Mouse (Mus musculus): Measurements from ENCODE around the gene Lrp5. TPM values are rescaled to one million over a fixed set of nuclear protein-coding genes. Genes with fewer than 3 reads are reported as not detected.

Gene Lrp5
- polyA plus RNA-seq, 1 experiment from 2014 or later = 5.2 TPM

- Histone ChIP-seq H3K9me3 (replicated peaks; ENCODE audit: control insufficient read depth, low read length) (no peaks in the 10 kb centered on the region), H3K36me3 (replicated peaks; ENCODE audit: control insufficient read depth, insufficient read depth, low read depth, low read length) (no peaks in the 10 kb centered on the region), H3K27ac (replicated peaks; ENCODE audit: low read depth, low read length) (no peak overlapping the region), H3K27me3 (ENCODE audit: control insufficient read depth, insufficient read depth, low read length) (no peaks in the 10 kb centered on the region), H3K4me2 (ENCODE audit: low read depth, low read length) (no peak overlapping the region), H3K4me1 (ENCODE audit: control insufficient read depth, insufficient read depth, low read length) (no peaks in the 10 kb centered on the region), H3K9ac (replicated peaks; ENCODE audit: low read length) (no peak overlapping the region), H3K4me3 (ENCODE audit: low read depth, low read length) (no peak overlapping the region)
- DNase-seq (ENCODE audit: low spot score) (no peak), ATAC-seq (replicated peaks; ENCODE audit: insufficient number of reproducible peaks, low FRiP score, low TSS enrichment, low read depth) (no peak)
- WGBS = 89% methylated on average over 5 of the region's 5 CpGs
These were observed 5.0 kb upstream of the Lrp5 start for GRCm38 (mm10) chr19:3691337-3691736.

- no peaks in the 10 kb centered on the region for H3K9me3 ChIP-seq (replicated peaks; ENCODE audit: control insufficient read depth, low read length)
- H3K36me3 ChIP-seq (replicated peaks; ENCODE audit: control insufficient read depth, insufficient read depth, low read depth, low read length) = no peaks in the 10 kb centered on the region
- 13% methylated on average over 5 of the region's 5 CpGs for WGBS
- H3K27me3 ChIP-seq (ENCODE audit: control insufficient read depth, insufficient read depth, low read length) = no peaks in the 10 kb centered on the region
- no peak overlapping the region; the same call in 1 of the 2 replicates for H3K9ac ChIP-seq (replicated peaks; ENCODE audit: low read length)
- no peaks in the 10 kb centered on the region for H3K4me1 ChIP-seq (ENCODE audit: control insufficient read depth, insufficient read depth, low read length)
- no peak overlapping the region for H3K4me2 ChIP-seq (ENCODE audit: low read depth, low read length)
- no peak overlapping the region for H3K27ac ChIP-seq (replicated peaks; ENCODE audit: low read depth, low read length)
- 0 out of 2 replicates have a peak, but pooled peaks have one; percentile 43 for ATAC-seq (replicated peaks; ENCODE audit: insufficient number of reproducible peaks, low FRiP score, low TSS enrichment, low read depth)
- peak; percentile 72 for DNase-seq (ENCODE audit: low spot score)
- no peak overlapping the region for H3K4me3 ChIP-seq (ENCODE audit: low read depth, low read length)
These were observed 1.4 kb upstream of the Lrp5 start for GRCm38 (mm10) chr19:3687676-3688171.

GRCm38 (mm10) chr19:3685611-3686214 lies 651 bp downstream of the Lrp5 start:
- WGBS = under 1% methylated on average over 44 of the region's 45 CpGs
- Histone ChIP-seq H3K9ac (replicated peaks; ENCODE audit: low read length) (peak overlapping the region; percentile 98), H3K27ac (replicated peaks; ENCODE audit: low read depth, low read length) (peak overlapping the region; percentile 75), H3K4me3 (ENCODE audit: low read depth, low read length) (peak overlapping the region; percentile 98), H3K9me3 (replicated peaks; ENCODE audit: control insufficient read depth, low read length) (no peaks in the 10 kb centered on the region), H3K27me3 (ENCODE audit: control insufficient read depth, insufficient read depth, low read length) (no peaks in the 10 kb centered on the region), H3K4me1 (ENCODE audit: control insufficient read depth, insufficient read depth, low read length) (no peaks in the 10 kb centered on the region), H3K36me3 (replicated peaks; ENCODE audit: control insufficient read depth, insufficient read depth, low read depth, low read length) (no peaks in the 10 kb centered on the region), H3K4me2 (ENCODE audit: low read depth, low read length) (peak overlapping the region; percentile 98)
- peak; percentile 27; the same call in 1 of the 2 replicates for ATAC-seq (replicated peaks; ENCODE audit: insufficient number of reproducible peaks, low FRiP score, low TSS enrichment, low read depth)
- DNase-seq (ENCODE audit: low spot score) = peak; percentile 47

- H3K9me3 ChIP-seq (replicated peaks; ENCODE audit: control insufficient read depth, low read length) = no peaks in the 10 kb centered on the region
- H3K27me3 ChIP-seq (ENCODE audit: control insufficient read depth, insufficient read depth, low read length) = no peaks in the 10 kb centered on the region
- no peaks in the 10 kb centered on the region for H3K36me3 ChIP-seq (replicated peaks; ENCODE audit: control insufficient read depth, insufficient read depth, low read depth, low read length)
- peak overlapping the region; percentile 98 for H3K9ac ChIP-seq (replicated peaks; ENCODE audit: low read length)
- H3K4me2 ChIP-seq (ENCODE audit: low read depth, low read length) = peak overlapping the region; percentile 98
- no peak for ATAC-seq (replicated peaks; ENCODE audit: insufficient number of reproducible peaks, low FRiP score, low TSS enrichment, low read depth)
- H3K4me3 ChIP-seq (ENCODE audit: low read depth, low read length) = peak overlapping the region; percentile 98
- no peaks in the 10 kb centered on the region for H3K4me1 ChIP-seq (ENCODE audit: control insufficient read depth, insufficient read depth, low read length)
- 1% methylated on average over 11 of the region's 11 CpGs for WGBS
- DNase-seq (ENCODE audit: low spot score) = peak; percentile 56
- H3K27ac ChIP-seq (replicated peaks; ENCODE audit: low read depth, low read length) = peak overlapping the region; percentile 75
These were observed 1.3 kb downstream of the Lrp5 start for GRCm38 (mm10) chr19:3684957-3685580.

- Histone ChIP-seq H3K27me3 (ENCODE audit: control insufficient read depth, insufficient read depth, low read length) (no peaks in the 10 kb centered on the region), H3K27ac (replicated peaks; ENCODE audit: low read depth, low read length) (peak overlapping the region; percentile 22; the same call in 1 of the 2 replicates), H3K36me3 (replicated peaks; ENCODE audit: control insufficient read depth, insufficient read depth, low read depth, low read length) (no peaks in the 10 kb centered on the region), H3K9me3 (replicated peaks; ENCODE audit: control insufficient read depth, low read length) (no peaks in the 10 kb centered on the region), H3K4me3 (ENCODE audit: low read depth, low read length) (peak overlapping the region; percentile 98), H3K4me2 (ENCODE audit: low read depth, low read length) (peak overlapping the region; percentile 98), H3K9ac (replicated peaks; ENCODE audit: low read length) (peak overlapping the region; percentile 98), H3K4me1 (ENCODE audit: control insufficient read depth, insufficient read depth, low read length) (no peaks in the 10 kb centered on the region)
- DNase-seq (ENCODE audit: low spot score) (peak; percentile 53), ATAC-seq (replicated peaks; ENCODE audit: insufficient number of reproducible peaks, low FRiP score, low TSS enrichment, low read depth) (no peak)
- 5% methylated on average over 1 of the region's 1 CpGs for WGBS
These were observed 1.9 kb downstream of the Lrp5 start for GRCm38 (mm10) chr19:3684414-3684813.

GRCm38 (mm10) chr19:3681310-3681934 lies 4.9 kb downstream of the Lrp5 start:
- H3K9ac ChIP-seq (replicated peaks; ENCODE audit: low read length) = no peak overlapping the region
- ATAC-seq (replicated peaks; ENCODE audit: insufficient number of reproducible peaks, low FRiP score, low TSS enrichment, low read depth) (no peak), DNase-seq (ENCODE audit: low spot score) (no peak)
- H3K4me1 ChIP-seq (ENCODE audit: control insufficient read depth, insufficient read depth, low read length) = no peaks in the 10 kb centered on the region
- H3K4me3 ChIP-seq (ENCODE audit: low read depth, low read length) = no peak overlapping the region
- no peak overlapping the region for H3K4me2 ChIP-seq (ENCODE audit: low read depth, low read length)
- H3K27me3 ChIP-seq (ENCODE audit: control insufficient read depth, insufficient read depth, low read length) = no peaks in the 10 kb centered on the region
- H3K9me3 ChIP-seq (replicated peaks; ENCODE audit: control insufficient read depth, low read length) = no peaks in the 10 kb centered on the region
- 59% methylated on average over 13 of the region's 13 CpGs for WGBS
- no peaks in the 10 kb centered on the region for H3K36me3 ChIP-seq (replicated peaks; ENCODE audit: control insufficient read depth, insufficient read depth, low read depth, low read length)
- H3K27ac ChIP-seq (replicated peaks; ENCODE audit: low read depth, low read length) = no peak overlapping the region

GRCm38 (mm10) chr19:3680732-3681131 lies 5.6 kb downstream of the Lrp5 start:
- Histone ChIP-seq H3K27ac (replicated peaks; ENCODE audit: low read depth, low read length) (no peak overlapping the region), H3K9ac (replicated peaks; ENCODE audit: low read length) (no peak overlapping the region), H3K27me3 (ENCODE audit: control insufficient read depth, insufficient read depth, low read length) (no peaks in the 10 kb centered on the region), H3K9me3 (replicated peaks; ENCODE audit: control insufficient read depth, low read length) (no peaks in the 10 kb centered on the region), H3K36me3 (replicated peaks; ENCODE audit: control insufficient read depth, insufficient read depth, low read depth, low read length) (no peaks in the 10 kb centered on the region), H3K4me3 (ENCODE audit: low read depth, low read length) (no peak overlapping the region), H3K4me2 (ENCODE audit: low read depth, low read length) (no peak overlapping the region), H3K4me1 (ENCODE audit: control insufficient read depth, insufficient read depth, low read length) (no peaks in the 10 kb centered on the region)
- DNase-seq (ENCODE audit: low spot score) = no peak
- WGBS = 80% methylated on average over 7 of the region's 7 CpGs
- ATAC-seq (replicated peaks; ENCODE audit: insufficient number of reproducible peaks, low FRiP score, low TSS enrichment, low read depth) = no peak

Measured in embryonic facial prominence, embryonic 11.5 days (tissue).